Mouse (Mus musculus): ENCODE measurements around the gene Bmi1. TPM values are rescaled to one million over a fixed set of nuclear protein-coding genes. Genes with fewer than 3 reads are reported as not detected.

The Bmi1 gene
- total and polyA plus RNA-seq, 3 experiments = 66.5 to 68.1 TPM; not detected in 1

DNA sequence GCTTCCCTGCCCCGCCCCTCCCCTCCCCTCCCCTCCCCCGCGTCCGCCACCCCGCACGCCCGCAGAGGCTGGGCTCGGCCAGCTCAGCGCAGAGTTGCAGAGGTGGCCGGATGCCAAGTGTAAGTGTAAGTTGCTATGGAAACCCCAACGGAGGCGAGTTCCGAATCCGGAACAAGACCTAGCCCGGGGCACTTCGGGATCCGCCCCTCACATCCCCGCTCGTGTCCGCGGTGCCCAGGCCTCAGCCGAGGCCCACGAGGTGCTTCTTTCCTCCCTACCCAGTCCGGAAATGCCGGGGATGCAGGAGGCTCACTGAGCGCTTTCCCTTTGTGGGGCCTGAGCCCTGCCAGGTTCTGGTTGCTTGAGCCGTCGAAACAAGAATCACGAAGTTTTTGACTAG is 4.1 kb downstream of the Bmi1 start:
- Histone ChIP-seq H3K79me2 (ENCODE audit: control insufficient read depth, insufficient read depth, low read length, poor library complexity) (peaks cover 31% of the 10 kb centered on the region), H3K4me3 (ENCODE audit: control insufficient read depth in 1 of 2, insufficient read depth in 1 of 2, low read depth in 2 of 2, low read length in 2 of 2) (no peak overlapping the region), H3K9ac (ENCODE audit: control insufficient read depth, low read depth, low read length, poor library complexity, severe bottlenecking) (no peak overlapping the region), H3K27me3 (ENCODE audit: control insufficient read depth in 1 of 2, insufficient read depth in 2 of 2, low read length in 2 of 2) (peaks cover 0 to 3% of the 10 kb centered on the region in 2 experiments; a peak in 1 of 4 replicates), H3K36me3 (ENCODE audit: control insufficient read depth in 1 of 2, insufficient read depth in 2 of 2, low read length in 2 of 2) (peaks cover 8 to 15% of the 10 kb centered on the region in 2 experiments), H3K4me1 (ENCODE audit: control insufficient read depth in 1 of 2, insufficient read depth in 2 of 2, low read length in 2 of 2) (peaks cover 5 to 6% of the 10 kb centered on the region in 2 experiments), H3K9me3 (replicated peaks; ENCODE audit: insufficient read depth, low read length) (no peaks in the 10 kb centered on the region), H3K27ac (ENCODE audit: control insufficient read depth, low read depth, low read length) (no peak overlapping the region)
- DNase-seq (ENCODE audit: low read depth, low spot score) = no peak
- no peak for TF ChIP-seq POLR2AphosphoS2 (IDR thresholded peaks at IDR 0.05; ENCODE audit: low read length)
- no peak for TF ChIP-seq TAL1 (IDR thresholded peaks at IDR 0.05; ENCODE audit: low read length)
- TF ChIP-seq TBP (IDR thresholded peaks at IDR 0.05; ENCODE audit: low read depth, low read length) = no peak
- no peak for TF ChIP-seq GABPA (IDR thresholded peaks at IDR 0.05; ENCODE audit: low read depth, low read length)
- TF ChIP-seq ZC3H11A (IDR thresholded peaks at IDR 0.05; ENCODE audit: low read depth, low read length) = no peak
- no peak for TF ChIP-seq MAZ (IDR thresholded peaks at IDR 0.05; ENCODE audit: low read depth, low read length)
- no peak for TF ChIP-seq POLR2AphosphoS5 (IDR thresholded peaks at IDR 0.05; ENCODE audit: borderline replicate concordance, low read depth, low read length)
- TF ChIP-seq CHD2 (IDR thresholded peaks at IDR 0.05; ENCODE audit: low read length) = no peak
- no peak for TF ChIP-seq BHLHE40 (IDR thresholded peaks at IDR 0.05; ENCODE audit: borderline replicate concordance, low read depth, low read length)
- no peak for TF ChIP-seq SIN3A (IDR thresholded peaks at IDR 0.05; ENCODE audit: low read length)
- TF ChIP-seq MAFK (IDR thresholded peaks at IDR 0.05; ENCODE audit: borderline replicate concordance, low read depth, low read length) = no peak
- no peak for TF ChIP-seq MYB (IDR thresholded peaks at IDR 0.05; ENCODE audit: low read depth, low read length)
- TF ChIP-seq EP300 (IDR thresholded peaks at IDR 0.05; ENCODE audit: low read depth in 1 of 2, low read length in 2 of 2) = no peak
- TF ChIP-seq CTCF (IDR thresholded peaks at IDR 0.05 in 2 of 3, conservative IDR thresholded peaks at IDR 0.05 in 1 of 3; ENCODE audit: control insufficient read depth in 1 of 3, insufficient read depth in 1 of 3, low read depth in 2 of 3, low read length in 3 of 3, poor library complexity in 1 of 3, severe bottlenecking in 1 of 3) = no peak
- no peak for TF ChIP-seq NELFE (IDR thresholded peaks at IDR 0.05; ENCODE audit: low read depth, low read length)
- TF ChIP-seq RAD21 (IDR thresholded peaks at IDR 0.05; ENCODE audit: low read depth, low read length) = no peak
- TF ChIP-seq ZKSCAN1 (IDR thresholded peaks at IDR 0.05; ENCODE audit: low read depth, low read length) = no peak
- no peak for TF ChIP-seq ETS1 (IDR thresholded peaks at IDR 0.05; ENCODE audit: low read depth, low read length)
- no peak for TF ChIP-seq JUND (IDR thresholded peaks at IDR 0.05; ENCODE audit: low read depth, low read length)
- TF ChIP-seq SMC3 (IDR thresholded peaks at IDR 0.05; ENCODE audit: low read depth, low read length) = no peak

DNA sequence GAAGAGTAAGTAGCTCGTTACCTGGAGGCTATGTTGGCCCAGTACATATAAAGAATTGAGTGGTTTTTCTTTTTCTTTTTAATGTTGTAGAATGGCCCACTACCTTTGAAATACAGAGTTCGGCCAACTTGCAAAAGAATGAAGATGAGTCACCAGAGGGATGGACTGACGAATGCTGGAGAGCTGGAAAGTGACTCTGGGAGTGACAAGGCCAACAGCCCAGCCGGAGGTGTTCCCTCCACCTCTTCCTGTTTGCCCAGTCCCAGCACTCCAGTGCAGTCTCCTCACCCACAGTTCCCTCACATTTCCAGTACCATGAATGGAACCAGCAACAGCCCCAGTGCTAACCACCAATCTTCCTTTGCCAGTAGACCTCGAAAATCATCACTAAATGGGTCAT is 7.2 kb downstream of the Bmi1 start:
- no peak for DNase-seq (ENCODE audit: low read depth, low spot score)
- Histone ChIP-seq H3K9me3 (replicated peaks; ENCODE audit: insufficient read depth, low read length) (no peaks in the 10 kb centered on the region), H3K4me1 (ENCODE audit: control insufficient read depth in 1 of 2, insufficient read depth in 2 of 2, low read length in 2 of 2) (peaks cover 0 to 1% of the 10 kb centered on the region in 2 experiments; a peak in 3 of 4 replicates), H3K27ac (ENCODE audit: control insufficient read depth, low read depth, low read length) (no peak overlapping the region), H3K27me3 (ENCODE audit: control insufficient read depth in 1 of 2, insufficient read depth in 2 of 2, low read length in 2 of 2) (no peaks in the 10 kb centered on the region), H3K36me3 (ENCODE audit: control insufficient read depth in 1 of 2, insufficient read depth in 2 of 2, low read length in 2 of 2) (peaks cover 8% of the 10 kb centered on the region in 2 experiments), H3K79me2 (ENCODE audit: control insufficient read depth, insufficient read depth, low read length, poor library complexity) (peaks cover 9% of the 10 kb centered on the region; the same call in 1 of the 2 replicates), H3K9ac (ENCODE audit: control insufficient read depth, low read depth, low read length, poor library complexity, severe bottlenecking) (no peak overlapping the region), H3K4me3 (ENCODE audit: control insufficient read depth in 1 of 2, insufficient read depth in 1 of 2, low read depth in 2 of 2, low read length in 2 of 2) (no peak overlapping the region)
- TF ChIP-seq SMC3 (IDR thresholded peaks at IDR 0.05; ENCODE audit: low read depth, low read length) = no peak
- no peak for TF ChIP-seq KAT2A (conservative IDR thresholded peaks at IDR 0.05; ENCODE audit: low read depth, low read length)
- TF ChIP-seq POLR2A (IDR thresholded peaks at IDR 0.05; ENCODE audit: control insufficient read depth in 1 of 2, insufficient read depth in 1 of 2, low read depth in 1 of 2, low read length in 2 of 2, poor library complexity in 1 of 2) = no peak
- no peak for TF ChIP-seq UBTF (IDR thresholded peaks at IDR 0.05; ENCODE audit: borderline replicate concordance, insufficient read depth, low read depth, low read length)
- TF ChIP-seq MYC (IDR thresholded peaks at IDR 0.05; ENCODE audit: low read depth, low read length) = no peak
- TF ChIP-seq SIN3A (IDR thresholded peaks at IDR 0.05; ENCODE audit: low read length) = no peak
- no peak for TF ChIP-seq JUND (IDR thresholded peaks at IDR 0.05; ENCODE audit: low read depth, low read length)
- no peak for TF ChIP-seq ZC3H11A (IDR thresholded peaks at IDR 0.05; ENCODE audit: low read depth, low read length)
- TF ChIP-seq MXI1 (IDR thresholded peaks at IDR 0.05; ENCODE audit: low read depth, low read length) = no peak
- no peak for TF ChIP-seq GATA1 (IDR thresholded peaks at IDR 0.05; ENCODE audit: low read depth, low read length)
- TF ChIP-seq ZKSCAN1 (IDR thresholded peaks at IDR 0.05; ENCODE audit: low read depth, low read length) = no peak
- no peak for TF ChIP-seq NRF1 (IDR thresholded peaks at IDR 0.05; ENCODE audit: insufficient read depth, low read depth, low read length, poor library complexity, severe bottlenecking)
- TF ChIP-seq MEF2A (IDR thresholded peaks at IDR 0.05; ENCODE audit: extremely low read depth, insufficient replicate concordance, low read depth, low read length, poor library complexity, severe bottlenecking) = no peak
- no peak for TF ChIP-seq CHD1 (IDR thresholded peaks at IDR 0.05; ENCODE audit: low read depth, low read length)
- TF ChIP-seq MYB (IDR thresholded peaks at IDR 0.05; ENCODE audit: low read depth, low read length) = no peak
- no peak for TF ChIP-seq TBP (IDR thresholded peaks at IDR 0.05; ENCODE audit: low read depth, low read length)
- no peak for TF ChIP-seq TAL1 (IDR thresholded peaks at IDR 0.05; ENCODE audit: low read length)
- no peak for TF ChIP-seq ELF1 (IDR thresholded peaks at IDR 0.05; ENCODE audit: low read depth, low read length)
- TF ChIP-seq POLR2AphosphoS5 (IDR thresholded peaks at IDR 0.05; ENCODE audit: borderline replicate concordance, low read depth, low read length) = no peak
